Mouse (Mus musculus): ENCODE data around the gene Pradc1.
"Not testable (repeated sequence)": the region's sequence is repeated elsewhere in the genome, so short reads cannot be mapped to it uniquely, and the experiment has no call there.

Gene Pradc1

GRCm38 (mm10) chr6:85450697-85451663 lies 790 bp downstream of the Pradc1 start, which contains the start of gene Cct7:
TSS of gene Cct7 (plus strand) at chr6:85451514.
- DNase-seq = peak; percentile 100

DNA sequence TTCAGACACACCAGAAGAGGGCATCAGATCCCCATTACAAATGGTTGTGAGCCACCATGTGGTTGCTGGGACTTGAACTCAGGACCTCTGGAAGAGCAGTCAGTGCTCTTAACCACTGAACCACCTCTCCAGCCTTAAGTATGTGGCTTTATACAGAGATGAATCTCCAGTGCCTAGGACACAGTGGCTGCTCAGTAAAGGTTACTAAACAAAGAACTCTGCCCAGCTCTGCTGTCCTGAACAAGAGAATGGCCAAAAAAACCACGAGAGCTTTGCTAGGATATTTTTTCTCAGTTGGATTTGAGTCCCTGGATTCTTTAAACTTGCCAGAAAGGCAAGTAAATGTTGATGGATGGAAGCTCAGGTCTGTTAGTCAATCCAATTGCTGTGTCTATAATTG lies 1.6 kb downstream of the Pradc1 start:
- not testable (repeated sequence) for DNase-seq

DNA sequence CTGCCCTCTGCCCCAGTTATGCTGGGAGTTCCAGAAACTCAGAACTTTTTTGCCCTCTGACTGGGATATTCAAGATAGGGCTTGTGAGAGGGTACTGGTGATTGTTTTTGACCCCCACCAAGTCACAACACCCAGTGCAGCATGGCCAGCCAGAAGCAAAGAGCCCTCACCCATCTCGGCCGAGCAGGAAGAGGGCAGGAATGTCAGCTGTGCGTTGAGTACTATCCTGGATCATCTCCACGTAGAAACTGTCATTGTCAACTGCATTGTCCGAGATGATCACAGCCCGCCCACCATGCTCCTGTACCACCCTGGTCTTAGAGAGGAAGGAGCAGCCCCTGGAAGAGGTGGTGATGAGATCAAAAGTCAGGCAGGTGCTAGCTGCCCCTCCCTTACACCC lies 4.4 kb downstream of the Pradc1 start:
- no peak for DNase-seq

- no peak for DNase-seq
Measured at GRCm38 (mm10) chr6:85445286-85445685, 6.5 kb downstream of the Pradc1 start.

DNA sequence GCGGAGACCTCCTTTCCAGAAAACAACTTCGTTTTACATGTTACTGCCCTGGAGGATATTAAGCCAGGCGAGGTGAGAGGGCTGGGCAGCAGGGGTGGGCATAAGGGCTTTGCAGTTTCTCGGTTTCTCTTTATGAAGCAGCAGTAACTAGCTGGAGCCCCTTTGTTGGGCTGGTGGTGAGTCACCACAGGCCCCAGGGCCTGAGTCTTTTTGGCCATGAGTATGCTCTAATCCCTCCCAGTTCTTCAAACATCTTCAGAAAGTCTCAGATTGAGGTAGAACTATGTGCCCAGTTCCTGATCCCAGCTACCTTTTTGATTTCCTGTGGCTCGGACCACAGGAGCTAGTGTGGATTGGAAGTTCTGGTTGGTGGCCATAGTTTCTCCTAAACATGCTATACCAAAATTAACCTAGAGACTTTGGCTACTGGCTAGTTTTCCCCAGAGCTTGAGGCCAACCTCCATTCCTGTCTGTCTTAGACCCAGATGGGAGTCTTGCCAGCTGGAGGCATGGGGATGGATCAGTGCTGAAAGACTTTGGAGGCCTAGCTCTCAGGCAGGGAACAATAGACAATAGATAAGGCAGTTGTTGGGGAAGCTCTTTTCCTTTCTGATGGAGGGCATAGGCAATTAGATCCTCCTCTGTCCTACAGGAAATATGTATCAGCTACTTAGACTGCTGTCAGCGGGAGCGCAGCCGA lies 7.4 kb downstream of the Pradc1 start:
- no peak for DNase-seq

DNA sequence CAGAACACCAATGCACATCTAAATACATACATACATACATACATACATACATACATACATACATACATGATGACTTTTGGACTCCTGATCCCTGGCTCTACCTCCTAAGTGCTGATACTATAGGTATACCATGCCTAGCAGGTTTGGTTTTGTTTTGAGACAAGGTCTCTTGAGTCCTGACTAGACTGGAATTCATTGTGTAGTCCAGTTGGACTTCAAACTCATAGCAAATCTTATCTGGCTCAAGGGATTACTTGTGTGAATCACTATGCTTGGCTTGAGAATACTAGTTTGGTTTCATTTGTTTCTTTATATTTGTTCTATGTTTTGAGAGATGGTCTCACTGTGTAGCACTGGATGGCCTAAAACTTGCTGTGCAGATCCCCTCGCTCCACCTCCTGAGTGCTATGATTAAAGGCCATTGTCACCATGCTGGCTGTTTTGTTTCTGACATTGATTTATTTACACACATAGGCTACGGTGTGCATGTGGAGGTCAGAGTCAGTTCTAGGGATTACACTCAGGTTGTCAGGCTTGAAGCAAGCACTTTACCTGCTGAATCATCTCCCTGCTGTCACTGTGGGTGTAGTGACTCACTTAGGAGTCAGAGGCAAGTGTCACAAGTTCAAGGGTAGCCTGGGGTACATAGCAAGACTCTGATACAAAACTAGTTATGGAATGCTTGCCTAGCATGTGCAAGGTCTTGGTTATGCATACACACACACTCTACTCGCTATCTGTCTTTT lies 8.1 kb downstream of the Pradc1 start:
- DNase-seq = no peak

DNA sequence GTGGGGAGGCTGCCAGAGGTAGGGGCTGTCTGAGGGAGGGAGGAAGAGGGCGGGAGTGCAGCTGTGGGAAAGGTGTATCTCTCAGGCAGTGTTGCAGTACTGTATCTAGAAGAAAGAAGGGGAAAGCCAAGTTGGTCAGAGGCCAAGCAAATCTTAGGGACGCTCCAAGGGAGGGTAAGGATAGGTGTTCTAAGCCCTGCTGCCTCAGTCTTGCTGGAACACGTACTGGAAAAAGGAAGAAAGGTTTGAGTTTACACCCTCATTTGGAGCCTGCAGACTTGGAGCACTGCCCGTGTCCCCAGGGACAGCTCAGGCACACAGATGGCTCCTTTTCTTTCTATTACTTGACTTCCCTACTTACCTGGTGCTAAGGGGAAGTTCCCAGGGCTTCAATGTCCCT lies 10.6 kb downstream of the Pradc1 start:
- no peak for DNase-seq

GRCm38 (mm10) chr6:85436631-85437030 lies 15.1 kb downstream of the Pradc1 start:
- no peak for DNase-seq

DNA sequence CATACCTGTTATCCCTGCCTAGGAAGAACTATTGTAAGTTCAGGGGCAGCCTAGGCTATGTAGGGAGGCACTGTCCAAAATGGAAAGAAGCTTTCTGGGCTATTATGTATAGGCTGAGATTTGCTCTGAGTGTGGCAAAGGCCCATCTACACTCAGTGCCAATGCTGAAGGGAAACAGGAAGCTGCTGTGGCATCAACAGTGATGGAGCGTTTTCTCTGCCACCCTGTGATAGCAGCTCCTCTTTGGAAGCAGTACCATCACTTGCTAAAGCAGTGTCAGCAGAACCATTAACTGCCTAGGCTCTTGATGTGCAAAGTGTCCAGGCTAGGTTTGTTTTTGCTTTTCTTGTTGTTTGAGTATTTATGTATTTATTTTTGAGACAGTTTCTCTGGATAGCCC lies 15.6 kb downstream of the Pradc1 start:
- DNase-seq = no peak

GRCm38 (mm10) chr6:85433865-85434264 lies 17.9 kb downstream of the Pradc1 start:
- DNase-seq = no peak

GRCm38 (mm10) chr6:85431842-85432431 lies 19.8 kb downstream of the Pradc1 start, which contains the start of gene Smyd5:
TSS of gene Smyd5 (plus strand) at chr6:85431989.
- DNase-seq = peak; percentile 82

DNA sequence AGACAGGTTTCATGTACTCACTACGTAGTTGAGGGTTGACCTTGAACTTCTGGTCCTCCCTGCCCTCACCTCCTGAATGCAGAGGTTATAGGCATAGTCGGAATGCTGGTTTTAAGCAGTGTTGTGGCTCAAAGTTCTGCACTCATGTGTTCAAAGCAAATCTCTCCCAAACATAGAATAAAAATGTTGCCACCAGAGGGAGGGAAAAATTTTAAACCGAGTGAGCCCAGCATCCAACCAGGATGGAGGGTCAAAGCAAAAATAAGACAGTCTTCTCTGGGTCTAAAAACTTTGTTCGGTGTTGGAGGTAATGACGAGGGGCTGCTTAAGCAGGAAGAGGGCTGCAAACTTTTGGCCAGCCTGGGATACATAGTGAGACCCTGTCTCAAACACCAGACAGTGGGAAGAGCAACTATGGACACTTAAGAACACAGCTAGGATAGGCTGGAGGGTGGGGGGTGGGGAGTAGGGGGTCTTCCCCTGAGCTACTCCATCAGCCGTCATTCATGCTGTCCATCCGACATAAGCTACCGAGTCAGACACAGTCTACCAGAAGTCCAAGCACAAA lies 20.4 kb downstream of the Pradc1 start:
- DNase-seq = no peak

GRCm38 (mm10) chr6:85423836-85424379 lies 27.9 kb downstream of the Pradc1 start, which contains the start of gene Noto:
TSS of gene Noto (plus strand) at chr6:85423886.
- no peak for DNase-seq

GRCm38 (mm10) chr6:85419150-85419549 lies 32.6 kb downstream of the Pradc1 start:
- DNase-seq = no peak

GRCm38 (mm10) chr6:85415829-85416228 lies 35.9 kb downstream of the Pradc1 start:
- no peak for DNase-seq

- DNase-seq = peak; percentile 22
Measured at GRCm38 (mm10) chr6:85410771-85411273, 40.9 kb downstream of the Pradc1 start.

GRCm38 (mm10) chr6:85409003-85409402 lies 42.8 kb downstream of the Pradc1 start:
- DNase-seq = no peak

DNA sequence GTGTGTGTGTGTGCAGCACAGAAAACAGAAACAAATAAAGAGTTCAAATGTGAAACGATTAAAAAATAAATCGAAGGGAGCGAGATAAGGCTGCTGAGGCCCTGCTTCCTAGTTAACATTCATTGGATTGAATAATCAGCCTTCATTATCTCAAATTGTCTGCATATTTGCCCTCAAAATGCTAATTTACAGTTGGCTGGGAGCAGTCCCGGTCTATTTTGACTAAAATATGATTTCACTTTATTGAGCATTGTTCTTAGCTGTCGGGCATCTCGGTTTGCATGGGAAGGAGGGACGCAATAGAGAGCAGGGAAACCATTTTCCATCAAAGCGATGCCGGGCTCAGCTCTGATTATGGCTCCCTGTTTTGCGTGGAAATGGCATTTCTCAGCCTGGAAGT lies 48.7 kb downstream of the Pradc1 start:
- no peak for DNase-seq

- no peak for DNase-seq
Measured at GRCm38 (mm10) chr6:85402613-85403012, 49.2 kb downstream of the Pradc1 start.

- no peak for DNase-seq
Measured at GRCm38 (mm10) chr6:85399715-85400114, 52.1 kb downstream of the Pradc1 start.

DNA sequence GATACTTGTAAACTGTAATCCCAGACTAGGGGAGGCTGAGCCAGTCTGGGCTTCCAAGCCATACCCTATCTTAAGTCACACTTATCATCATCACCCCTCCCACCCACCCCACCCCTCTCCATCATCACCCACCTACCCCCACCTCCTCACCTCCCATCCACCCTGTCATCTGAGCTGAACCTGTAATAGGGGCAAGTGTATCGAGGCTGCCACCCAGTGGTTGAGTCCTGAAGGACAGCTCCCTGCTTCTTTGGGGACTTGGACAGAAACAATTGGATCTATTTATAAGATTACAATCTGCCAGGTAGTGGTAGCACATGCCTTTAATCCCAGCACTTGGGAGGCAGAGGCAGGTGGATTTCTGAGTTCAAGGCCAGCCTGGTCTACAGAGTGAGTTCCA lies 54.6 kb downstream of the Pradc1 start:
- DNase-seq = no peak

All from layer of hippocampus, adult 9-11 months (tissue).